Mouse (Mus musculus) testis, adult 2 months (tissue): ENCODE results near the gene Ccnd3.

Source experiments
- CTCF ChIP-seq: fragments of 200-500 bp; IDR thresholded peaks from 2 replicates; pipeline ENCODE4 v1.5.1; 2012; ENCODE audit warnings: low read depth, mild to moderate bottlenecking, inconsistent platforms, low read length, moderate library complexity; ENCODE audit not compliant: control insufficient read depth, insufficient read depth, insufficient replicate concordance
- POLR2A ChIP-seq: fragments of 200-500 bp; IDR thresholded peaks from 2 replicates; pipeline ENCODE4 v1.6.1; 2012; ENCODE audit warnings: low read depth, mild to moderate bottlenecking, inconsistent platforms, low read length, moderate library complexity; ENCODE audit not compliant: control insufficient read depth

- TF ChIP-seq POLR2A (no peak), CTCF (no peak)
Measured at GRCm38 (mm10) chr17:47562875-47563274, 58.0 kb downstream of the Ccnd3 start.
